Mouse (Mus musculus): ENCODE measurements at regions not wholly inside any gene's neighbourhood (a gene's known extent, or its start where the extent isn't known, plus 50 kb on each side); places are given as distances from the start of the nearest gene placed in this dataset.

GRCm38 (mm10) chr5:119398475-119398874 is 272.0 kb upstream of the Tbx3 start:
- TF ChIP-seq MAFK (IDR thresholded peaks at IDR 0.05; ENCODE audit: borderline replicate concordance, low read depth, low read length) (no peak), CHD2 (IDR thresholded peaks at IDR 0.05; ENCODE audit: low read length) (no peak), MXI1 (IDR thresholded peaks at IDR 0.05; ENCODE audit: low read depth, low read length) (no peak), POLR2AphosphoS5 (IDR thresholded peaks at IDR 0.05; ENCODE audit: borderline replicate concordance, low read depth, low read length) (no peak), CTCF (IDR thresholded peaks at IDR 0.05 in 2 of 3, conservative IDR thresholded peaks at IDR 0.05 in 1 of 3; ENCODE audit: control insufficient read depth in 1 of 3, insufficient read depth in 1 of 3, low read depth in 2 of 3, low read length in 3 of 3, poor library complexity in 1 of 3, severe bottlenecking in 1 of 3) (no peak), JUND (IDR thresholded peaks at IDR 0.05; ENCODE audit: low read depth, low read length) (no peak)
